Mouse (Mus musculus): Measurements from ENCODE around the gene Cables2. TPM values are rescaled to one million over a fixed set of nuclear protein-coding genes. Genes with fewer than 3 reads are reported as not detected.

Gene Cables2
- polyA plus RNA-seq, 1 experiment from 2014 or later: 2.8 TPM

- WGBS: 30% methylated on average over 16 of the region's 16 CpGs
- Histone ChIP-seq H3K9ac (ENCODE audit: low read depth, low read length) (peak within 1 kb of the TSS; percentile 60), H3K9me3 (ENCODE audit: control insufficient read depth, low read length) (no peaks in the 10 kb centered on the region), H3K4me1 (ENCODE audit: control insufficient read depth, insufficient read depth, low read length) (peaks cover 11% of the 10 kb centered on the region), H3K27me3 (replicated peaks; ENCODE audit: control insufficient read depth, insufficient read depth, low read length) (no peaks in the 10 kb centered on the region), H3K4me2 (ENCODE audit: low read depth, low read length) (peak within 1 kb of the TSS; percentile 48), H3K4me3 (ENCODE audit: low read length) (peak within 1 kb of the TSS; percentile 37), H3K36me3 (ENCODE audit: control insufficient read depth, insufficient read depth, low read length) (no peaks in the 10 kb centered on the region), H3K27ac (ENCODE audit: low read length) (peak within 1 kb of the TSS; percentile 90)
- peak; percentile 80 for ATAC-seq
Measured at GRCm38 (mm10) chr2:180289440-180290108, 16.3 kb upstream of the Cables2 start, which contains the start of gene Rbbp8nl. Rbbp8nl (minus strand) TSS chr2:180289879.

GRCm38 (mm10) chr2:180288966-180289365, 15.7 kb upstream of the Cables2 start:
- peak overlapping the region; percentile 48 for H3K4me2 ChIP-seq (ENCODE audit: low read depth, low read length)
- 39% methylated on average over 11 of the region's 11 CpGs for WGBS

GRCm38 (mm10) chr2:180279321-180279720, 6.0 kb upstream of the Cables2 start:
- Histone ChIP-seq H3K27me3 (replicated peaks; ENCODE audit: control insufficient read depth, insufficient read depth, low read length) (no peaks in the 10 kb centered on the region), H3K4me2 (ENCODE audit: low read depth, low read length) (no peak overlapping the region), H3K9me3 (ENCODE audit: control insufficient read depth, low read length) (no peaks in the 10 kb centered on the region), H3K27ac (ENCODE audit: low read length) (no peak overlapping the region), H3K4me3 (ENCODE audit: low read length) (no peak overlapping the region), H3K4me1 (ENCODE audit: control insufficient read depth, insufficient read depth, low read length) (peaks cover 17% of the 10 kb centered on the region), H3K9ac (ENCODE audit: low read depth, low read length) (0 out of 2 replicates have a peak overlapping the region, but pooled peaks have one; percentile 20), H3K36me3 (ENCODE audit: control insufficient read depth, insufficient read depth, low read length) (no peaks in the 10 kb centered on the region)
- ATAC-seq: no peak
- 91% methylated on average over 8 of the region's 8 CpGs for whole genome bisulfite sequencing

More at GRCm38 (mm10) chr2:180288966-180289365, 15.7 kb upstream of the Cables2 start:
- H3K9ac ChIP-seq (ENCODE audit: low read depth, low read length): peak overlapping the region; percentile 60
- ATAC-seq: peak; percentile 15; the same call in 1 of the 2 replicates
- peak overlapping the region; percentile 90 for H3K27ac ChIP-seq (ENCODE audit: low read length)
- H3K9me3 ChIP-seq (ENCODE audit: control insufficient read depth, low read length): no peaks in the 10 kb centered on the region
- H3K27me3 ChIP-seq (replicated peaks; ENCODE audit: control insufficient read depth, insufficient read depth, low read length): no peaks in the 10 kb centered on the region
- peak overlapping the region; percentile 37 for H3K4me3 ChIP-seq (ENCODE audit: low read length)
- H3K36me3 ChIP-seq (ENCODE audit: control insufficient read depth, insufficient read depth, low read length): no peaks in the 10 kb centered on the region
- H3K4me1 ChIP-seq (ENCODE audit: control insufficient read depth, insufficient read depth, low read length): peaks cover 11% of the 10 kb centered on the region

GRCm38 (mm10) chr2:180277773-180278320, 4.6 kb upstream of the Cables2 start:
- H3K4me3 ChIP-seq (ENCODE audit: low read length): no peak overlapping the region
- no peak for ATAC-seq
- no peaks in the 10 kb centered on the region for H3K9me3 ChIP-seq (ENCODE audit: control insufficient read depth, low read length)
- peak overlapping the region; percentile 93 for H3K27ac ChIP-seq (ENCODE audit: low read length)
- H3K9ac ChIP-seq (ENCODE audit: low read depth, low read length): peak overlapping the region; percentile 20; the same call in 1 of the 2 replicates
- WGBS: 46% methylated on average over 8 of the region's 8 CpGs
- peaks cover 20% of the 10 kb centered on the region for H3K4me1 ChIP-seq (ENCODE audit: control insufficient read depth, insufficient read depth, low read length)
- 0 out of 2 replicates have a peak overlapping the region, but pooled peaks have one; percentile 26 for H3K4me2 ChIP-seq (ENCODE audit: low read depth, low read length)
- H3K36me3 ChIP-seq (ENCODE audit: control insufficient read depth, insufficient read depth, low read length): no peaks in the 10 kb centered on the region
- no peaks in the 10 kb centered on the region for H3K27me3 ChIP-seq (replicated peaks; ENCODE audit: control insufficient read depth, insufficient read depth, low read length)

GRCm38 (mm10) chr2:180276851-180277259, 3.6 kb upstream of the Cables2 start:
- Histone ChIP-seq H3K4me3 (ENCODE audit: low read length) (no peak overlapping the region), H3K9ac (ENCODE audit: low read depth, low read length) (peak overlapping the region; percentile 12), H3K9me3 (ENCODE audit: control insufficient read depth, low read length) (no peaks in the 10 kb centered on the region), H3K27me3 (replicated peaks; ENCODE audit: control insufficient read depth, insufficient read depth, low read length) (no peaks in the 10 kb centered on the region), H3K4me1 (ENCODE audit: control insufficient read depth, insufficient read depth, low read length) (peaks cover 28% of the 10 kb centered on the region), H3K27ac (ENCODE audit: low read length) (peak overlapping the region; percentile 93), H3K4me2 (ENCODE audit: low read depth, low read length) (peak overlapping the region; percentile 31), H3K36me3 (ENCODE audit: control insufficient read depth, insufficient read depth, low read length) (no peaks in the 10 kb centered on the region)
- 41% methylated on average over 8 of the region's 8 CpGs for WGBS
- peak; percentile 61 for ATAC-seq

GRCm38 (mm10) chr2:180276385-180276784, 3.1 kb upstream of the Cables2 start:
- H3K4me3 ChIP-seq (ENCODE audit: low read length): no peak overlapping the region
- peak overlapping the region; percentile 12; the same call in 1 of the 2 replicates for H3K9ac ChIP-seq (ENCODE audit: low read depth, low read length)
- peak overlapping the region; percentile 93 for H3K27ac ChIP-seq (ENCODE audit: low read length)
- peaks cover 32% of the 10 kb centered on the region for H3K4me1 ChIP-seq (ENCODE audit: control insufficient read depth, insufficient read depth, low read length)
- peak overlapping the region; percentile 31 for H3K4me2 ChIP-seq (ENCODE audit: low read depth, low read length)
- no peaks in the 10 kb centered on the region for H3K9me3 ChIP-seq (ENCODE audit: control insufficient read depth, low read length)
- peak; percentile 0; the same call in 1 of the 2 replicates for ATAC-seq
- H3K36me3 ChIP-seq (ENCODE audit: control insufficient read depth, insufficient read depth, low read length): no peaks in the 10 kb centered on the region
- 40% methylated on average over 4 of the region's 4 CpGs for WGBS
- no peaks in the 10 kb centered on the region for H3K27me3 ChIP-seq (replicated peaks; ENCODE audit: control insufficient read depth, insufficient read depth, low read length)

- H3K4me2 ChIP-seq (ENCODE audit: low read depth, low read length): peak overlapping the region; percentile 31; the same call in 1 of the 2 replicates
- 0 out of 2 replicates have a peak overlapping the region, but pooled peaks have one; percentile 7 for H3K9ac ChIP-seq (ENCODE audit: low read depth, low read length)
- H3K36me3 ChIP-seq (ENCODE audit: control insufficient read depth, insufficient read depth, low read length): no peaks in the 10 kb centered on the region
- H3K4me3 ChIP-seq (ENCODE audit: low read length): no peak overlapping the region
- H3K27ac ChIP-seq (ENCODE audit: low read length): peak overlapping the region; percentile 93
- peaks cover 32% of the 10 kb centered on the region for H3K4me1 ChIP-seq (ENCODE audit: control insufficient read depth, insufficient read depth, low read length)
- no peaks in the 10 kb centered on the region for H3K9me3 ChIP-seq (ENCODE audit: control insufficient read depth, low read length)
- WGBS: 0% methylated on average over 8 of the region's 8 CpGs
- H3K27me3 ChIP-seq (replicated peaks; ENCODE audit: control insufficient read depth, insufficient read depth, low read length): no peaks in the 10 kb centered on the region
- peak; percentile 54 for ATAC-seq
Measured at GRCm38 (mm10) chr2:180275836-180276235, 2.5 kb upstream of the Cables2 start.

GRCm38 (mm10) chr2:180274523-180274922, 1.2 kb upstream of the Cables2 start:
- ATAC-seq: no peak
- Histone ChIP-seq H3K4me1 (ENCODE audit: control insufficient read depth, insufficient read depth, low read length) (peaks cover 32% of the 10 kb centered on the region), H3K9ac (ENCODE audit: low read depth, low read length) (no peak overlapping the region), H3K4me3 (ENCODE audit: low read length) (no peak overlapping the region), H3K27me3 (replicated peaks; ENCODE audit: control insufficient read depth, insufficient read depth, low read length) (no peaks in the 10 kb centered on the region), H3K4me2 (ENCODE audit: low read depth, low read length) (no peak overlapping the region), H3K36me3 (ENCODE audit: control insufficient read depth, insufficient read depth, low read length) (no peaks in the 10 kb centered on the region), H3K27ac (ENCODE audit: low read length) (no peak overlapping the region), H3K9me3 (ENCODE audit: control insufficient read depth, low read length) (no peaks in the 10 kb centered on the region)
- 90% methylated on average over 2 of the region's 2 CpGs for WGBS

GRCm38 (mm10) chr2:180272884-180273321, 393 bp downstream of the Cables2 start:
- H3K4me2 ChIP-seq (ENCODE audit: low read depth, low read length): peak overlapping the region; percentile 91
- WGBS: under 1% methylated on average over 30 of the region's 37 CpGs
- peak; percentile 18 for ATAC-seq

More at GRCm38 (mm10) chr2:180272884-180273321, 393 bp downstream of the Cables2 start:
- peak overlapping the region; percentile 85 for H3K4me3 ChIP-seq (ENCODE audit: low read length)
- H3K9ac ChIP-seq (ENCODE audit: low read depth, low read length): peak overlapping the region; percentile 94
- 0 out of 2 replicates have a peak, but pooled peaks cover 3% of the 10 kb centered on the region for H3K36me3 ChIP-seq (ENCODE audit: control insufficient read depth, insufficient read depth, low read length)
- peaks cover 30% of the 10 kb centered on the region for H3K4me1 ChIP-seq (ENCODE audit: control insufficient read depth, insufficient read depth, low read length)
- H3K27me3 ChIP-seq (replicated peaks; ENCODE audit: control insufficient read depth, insufficient read depth, low read length): no peaks in the 10 kb centered on the region
- no peaks in the 10 kb centered on the region for H3K9me3 ChIP-seq (ENCODE audit: control insufficient read depth, low read length)
- peak overlapping the region; percentile 52; the same call in 1 of the 2 replicates for H3K27ac ChIP-seq (ENCODE audit: low read length)
